Mouse (Mus musculus) midbrain, embryonic 16.5 days (tissue): ENCODE data around the gene Mrgprb3. TPM values are rescaled to one million over a fixed set of nuclear protein-coding genes. Genes with fewer than 3 reads are reported as not detected.

ENCODE experiments used
- ATAC-seq: fragments of 200-750 bp; cut with Nextera tagmentation; 2 replicates; pipeline ENCODE4 v1.8.0; 2017; ENCODE audit warnings: moderate TSS enrichment
- H3K27ac ChIP-seq: fragments of 300-500 bp; sonication (generic); 2 replicates; pipeline ENCODE4 v1.5.1; 2014; ENCODE audit warnings: mild to moderate bottlenecking, low read length, mixed read lengths
- H3K27me3 ChIP-seq: fragments of 300-500 bp; sonication (generic); 2 replicates; pipeline ENCODE4 v1.6.1; 2014; ENCODE audit warnings: low read depth, low read length, mixed read lengths; ENCODE audit not compliant: control insufficient read depth, insufficient read depth
- H3K36me3 ChIP-seq: fragments of 300-500 bp; sonication (generic); 2 replicates; pipeline ENCODE4 v1.6.1; 2014; ENCODE audit warnings: mild to moderate bottlenecking, low read length, moderate library complexity, mixed read lengths; ENCODE audit not compliant: control insufficient read depth, insufficient read depth
- H3K4me1 ChIP-seq: fragments of 300-500 bp; sonication (generic); 2 replicates; pipeline ENCODE4 v1.6.1; 2014; ENCODE audit warnings: mild to moderate bottlenecking, low read length, mixed read lengths; ENCODE audit not compliant: control insufficient read depth, insufficient read depth
- H3K4me2 ChIP-seq: fragments of 300-500 bp; sonication (generic); 2 replicates; pipeline ENCODE4 v1.6.1; 2014; ENCODE audit warnings: mild to moderate bottlenecking, low read length, mixed read lengths
- H3K4me3 ChIP-seq: fragments of 300-500 bp; sonication (generic); 2 replicates; pipeline ENCODE4 v1.5.1; 2014; ENCODE audit warnings: low read depth, mild to moderate bottlenecking, low read length, moderate library complexity, mixed read lengths
- H3K9ac ChIP-seq: fragments of 300-500 bp; sonication (generic); 2 replicates; pipeline ENCODE4 v1.6.1; 2014; ENCODE audit warnings: low read depth, low read length, mixed read lengths
- H3K9me3 ChIP-seq: fragments of 300-500 bp; sonication (generic); replicated peaks from 2 replicates; pipeline ENCODE4 v1.6.1; 2014; ENCODE audit warnings: mild to moderate bottlenecking, low read length, mixed read lengths; ENCODE audit not compliant: control insufficient read depth, poor library complexity, severe bottlenecking
- WGBS: fragments of 180-500 bp; shearing (Covaris S2); extraction: QIAGEN DNeasy Blood & Tissue Kit; methylation state at CpG from one replicate; pipeline ENCODE4 v1.1.7; 2014; 5-methylcytosine and 5-hydroxymethylcytosine counted together
- polyA plus RNA-seq: library from polyadenylated mRNA; unstranded; fragments of >200 nt; fragmentation: Nextera tagmentation; extraction: Ambion mirVana; gene quantifications from 2 replicates; pipeline ENCODE4 v1.2.1, GENCODE M21; 2015

The Mrgprb3 gene
- not detected in 2 replicates for polyA plus RNA-seq

- H3K36me3 ChIP-seq = no peaks in the 10 kb centered on the region
- no peak for ATAC-seq
- H3K4me2 ChIP-seq = no peak within 1 kb of the TSS
- H3K9me3 ChIP-seq = 0 out of 2 replicates have a peak, but pooled peaks cover 9% of the 10 kb centered on the region
- H3K4me3 ChIP-seq = no peak within 1 kb of the TSS
- no peak within 1 kb of the TSS for H3K9ac ChIP-seq
- 98% methylated on average over 2 of the region's 2 CpGs for WGBS
- H3K27ac ChIP-seq = no peak within 1 kb of the TSS
- no peaks in the 10 kb centered on the region for H3K27me3 ChIP-seq
- no peaks in the 10 kb centered on the region for H3K4me1 ChIP-seq
These were observed at the start of gene Mrgprb3 for GRCm38 (mm10) chr7:48643711-48644110. Gene Mrgprb3, minus strand, starts transcription at chr7:48643811.

Other genes starting within 250 kb of the Mrgprb3 start
- not detected in 2 replicates for gene Mrgprb1, start 187.5 kb downstream of the Mrgprb3 start, polyA plus RNA-seq
- gene Mrgprx2, start 144.5 kb downstream of the Mrgprb3 start, polyA plus RNA-seq = not detected in 2 replicates
- gene Mrgprb2, start 85.7 kb downstream of the Mrgprb3 start, polyA plus RNA-seq = not detected in 2 replicates
- gene Zdhhc13, start 145.2 kb upstream of the Mrgprb3 start, polyA plus RNA-seq = 38.8 and 40.9 TPM in 2 replicates
- gene Csrp3, start 204.2 kb upstream of the Mrgprb3 start, polyA plus RNA-seq = 0.25 TPM in 1 of 2 replicates, not detected in the other
- 1.5 and 1.7 TPM in 2 replicates for gene E2f8, start 237.8 kb upstream of the Mrgprb3 start, polyA plus RNA-seq